Mouse (Mus musculus) heart, adult 2 months (tissue): ENCODE data around the gene Msl2.

Experiments used
- CTCF ChIP-seq: fragments of 200-600 bp; IDR thresholded peaks from 2 replicates; pipeline ENCODE4 v1.8.1; 2022; ENCODE audit warnings: antibody characterized with exemption, mild to moderate bottlenecking, moderate library complexity
- EP300 ChIP-seq: fragments of 200-500 bp; IDR thresholded peaks from 2 replicates; pipeline ENCODE4 v1.6.1; 2011; ENCODE audit warnings: low read depth, low read length, control low read depth; ENCODE audit not compliant: insufficient read depth
- POLR2A ChIP-seq: fragments of 200-500 bp; IDR thresholded peaks from 2 replicates; pipeline ENCODE4 v1.6.1; 2011; ENCODE audit warnings: mild to moderate bottlenecking, low read depth, low read length, control low read depth; ENCODE audit not compliant: insufficient read depth

DNA sequence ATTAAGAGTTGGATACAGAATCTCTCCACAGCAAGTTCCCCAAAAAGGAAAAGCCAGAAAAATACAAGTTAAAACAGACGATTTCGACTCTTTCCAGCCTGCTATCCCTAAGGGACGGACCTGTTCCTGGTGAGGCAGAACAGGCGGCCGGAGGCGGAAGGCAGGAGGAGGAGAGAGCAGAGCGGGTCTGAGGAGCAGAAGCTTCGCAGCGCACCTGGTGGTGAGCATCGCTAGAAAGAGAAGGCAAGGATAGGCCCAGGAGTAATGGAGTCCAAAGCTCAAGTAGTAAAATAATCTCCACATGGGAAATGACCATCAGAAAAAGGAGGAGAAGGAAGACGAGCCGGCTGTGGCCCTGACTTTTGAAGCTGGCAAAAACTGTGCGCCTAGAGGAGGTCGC, 20.6 kb upstream of the Msl2 start:
- TF ChIP-seq CTCF (no peak), POLR2A (no peak), EP300 (no peak)
